Comparison of ENCODE assay signal across 20 mouse cellular contexts in the genomic region with DNA sequence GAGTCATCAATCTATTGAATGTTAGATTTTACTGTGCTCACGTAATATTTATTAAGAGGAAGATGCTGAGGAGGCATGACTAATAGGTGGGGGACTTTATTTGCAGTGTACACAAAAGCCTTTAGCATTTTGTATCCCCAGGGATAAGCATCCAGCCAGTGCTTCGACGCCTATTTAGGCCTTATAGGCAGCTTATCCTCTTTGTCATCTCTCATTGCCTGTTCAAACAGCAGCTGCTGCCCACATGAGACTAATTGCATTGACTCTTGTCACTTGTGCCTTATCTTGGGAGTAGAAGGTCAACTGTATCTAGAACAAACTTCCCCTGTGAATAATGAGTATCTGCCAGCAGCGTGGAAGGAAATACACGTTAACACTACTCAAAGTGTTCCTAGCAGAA.
DNase-seq lines count a peak whose midpoint lies in the region; ATAC-seq and TF ChIP-seq lines count a peak whose summit lies in the region.
"Had no signal": no experiment of that assay in that cellular context is flagged by ENCODE, and none has a peak within 500 bp of the region (broad histone marks: within the 10 kb centered on the region; RNA-seq: fewer than 3 reads in every experiment).

No protein-coding gene starts in this region.

- no peaks in the 10 kb centered on the region for H3K79me2 ChIP-seq in MEL (ENCODE audit: control insufficient read depth, insufficient read depth, low read length, poor library complexity)

- WGBS in intestine, embryonic 15.5 days: 71% methylated on average over 5 of the region's 5 CpGs
- WGBS in intestine, postnatal 0 days: 58% methylated on average over 5 of the region's 5 CpGs
- 41% methylated on average over 5 of the region's 5 CpGs for WGBS in stomach, embryonic 16.5 days

- TF ChIP-seq RAD21 in MEL (IDR thresholded peaks at IDR 0.05; ENCODE audit: low read depth, low read length): no peak

- peak; percentile 68 for ATAC-seq in intestine, embryonic 15.5 days
- no peak for ATAC-seq in intestine, postnatal 0 days
- ATAC-seq in stomach, embryonic 16.5 days (ENCODE audit: insufficient read depth, low FRiP score): peak; percentile 68; the same call in 1 of the 2 replicates
- ATAC-seq: CD4-positive, CD25-positive, alpha-beta regulatory T cell, adult 4 months; forebrain, embryonic 15.5 days had no signal

- no peaks in the 10 kb centered on the region for H3K27me3 ChIP-seq in intestine, embryonic 15.5 days (replicated peaks)
- no peaks in the 10 kb centered on the region for H3K27me3 ChIP-seq in intestine, postnatal 0 days (replicated peaks; ENCODE audit: control insufficient read depth, insufficient read depth, low read length)
- no peaks in the 10 kb centered on the region for H3K27me3 ChIP-seq in MEL (ENCODE audit: control insufficient read depth in 1 of 2, insufficient read depth in 2 of 2, low read length in 2 of 2)
- H3K27me3 ChIP-seq in stomach, embryonic 16.5 days (ENCODE audit: control insufficient read depth, insufficient read depth, low read length): no peaks in the 10 kb centered on the region
- H3K27me3 ChIP-seq: embryonic facial prominence, embryonic 12.5 days; forebrain, embryonic 15.5 days; heart, embryonic 15.5 days had no signal

- H3K9ac ChIP-seq in intestine, embryonic 15.5 days: no peak overlapping the region
- H3K9ac ChIP-seq in intestine, postnatal 0 days (ENCODE audit: low read depth, low read length): no peak overlapping the region
- no peak overlapping the region for H3K9ac ChIP-seq in MEL (ENCODE audit: control insufficient read depth, low read depth, low read length, poor library complexity, severe bottlenecking)
- no peak overlapping the region for H3K9ac ChIP-seq in stomach, embryonic 16.5 days (ENCODE audit: low read length)
- H3K9ac ChIP-seq: embryonic facial prominence, embryonic 12.5 days; forebrain, embryonic 15.5 days; heart, embryonic 15.5 days had no signal

- H3K27ac ChIP-seq in intestine, embryonic 15.5 days: no peak overlapping the region
- H3K27ac ChIP-seq in intestine, postnatal 0 days (ENCODE audit: low read depth, low read length): no peak overlapping the region
- no peak overlapping the region for H3K27ac ChIP-seq in MEL (ENCODE audit: control insufficient read depth, low read depth, low read length)
- H3K27ac ChIP-seq in stomach, embryonic 16.5 days (ENCODE audit: low read length): no peak overlapping the region
- H3K27ac ChIP-seq: embryonic facial prominence, embryonic 12.5 days; forebrain, embryonic 15.5 days; heart, adult 2 months; heart, embryonic 15.5 days; hindbrain, embryonic 10.5 days had no signal

- H3K4me2 ChIP-seq in intestine, embryonic 15.5 days (replicated peaks): no peak overlapping the region
- H3K4me2 ChIP-seq in intestine, postnatal 0 days (replicated peaks; ENCODE audit: low read depth): no peak overlapping the region
- H3K4me2 ChIP-seq in stomach, embryonic 16.5 days (ENCODE audit: low read depth, low read length): no peak overlapping the region
- H3K4me2 ChIP-seq: embryonic facial prominence, embryonic 12.5 days; forebrain, embryonic 15.5 days; heart, embryonic 11.5 days; heart, embryonic 15.5 days had no signal

- H3K4me3 ChIP-seq in intestine, embryonic 15.5 days (replicated peaks): no peak overlapping the region
- no peak overlapping the region for H3K4me3 ChIP-seq in intestine, postnatal 0 days (ENCODE audit: low read depth, low read length)
- H3K4me3 ChIP-seq in MEL (ENCODE audit: control insufficient read depth in 1 of 2, insufficient read depth in 1 of 2, low read depth in 2 of 2, low read length in 2 of 2): no peak overlapping the region
- no peak overlapping the region for H3K4me3 ChIP-seq in stomach, embryonic 16.5 days (replicated peaks; ENCODE audit: low read length)
- H3K4me3 ChIP-seq: embryonic facial prominence, embryonic 12.5 days; forebrain, embryonic 15.5 days; heart, adult 2 months; heart, embryonic 15.5 days; hindbrain, embryonic 10.5 days had no signal

- H3K36me3 ChIP-seq in intestine, embryonic 15.5 days: no peaks in the 10 kb centered on the region
- H3K36me3 ChIP-seq in intestine, postnatal 0 days (ENCODE audit: control insufficient read depth, insufficient read depth): no peaks in the 10 kb centered on the region
- no peaks in the 10 kb centered on the region; a peak in 2 of 4 replicates for H3K36me3 ChIP-seq in MEL (ENCODE audit: control insufficient read depth in 1 of 2, insufficient read depth in 2 of 2, low read length in 2 of 2)
- no peaks in the 10 kb centered on the region for H3K36me3 ChIP-seq in stomach, embryonic 16.5 days (ENCODE audit: control insufficient read depth, insufficient read depth, low read length)
- H3K36me3 ChIP-seq: embryonic facial prominence, embryonic 12.5 days; forebrain, embryonic 15.5 days; G1E; heart, embryonic 15.5 days had no signal

- H3K9me3 ChIP-seq in intestine, embryonic 15.5 days: no peaks in the 10 kb centered on the region
- no peaks in the 10 kb centered on the region for H3K9me3 ChIP-seq in intestine, postnatal 0 days (ENCODE audit: control insufficient read depth)
- H3K9me3 ChIP-seq in MEL (replicated peaks; ENCODE audit: insufficient read depth, low read length): no peaks in the 10 kb centered on the region
- H3K9me3 ChIP-seq in stomach, embryonic 16.5 days (replicated peaks; ENCODE audit: control insufficient read depth, low read length): no peaks in the 10 kb centered on the region
- H3K9me3 ChIP-seq: embryonic facial prominence, embryonic 12.5 days; forebrain, embryonic 15.5 days; G1E; heart, embryonic 15.5 days; hindbrain, embryonic 10.5 days had no signal

- H3K4me1 ChIP-seq in intestine, embryonic 15.5 days (replicated peaks): no peaks in the 10 kb centered on the region
- no peaks in the 10 kb centered on the region for H3K4me1 ChIP-seq in intestine, postnatal 0 days (replicated peaks; ENCODE audit: control insufficient read depth, insufficient read depth, low read length)
- no peaks in the 10 kb centered on the region; a peak in 1 of 4 replicates for H3K4me1 ChIP-seq in MEL (ENCODE audit: control insufficient read depth in 1 of 2, insufficient read depth in 2 of 2, low read length in 2 of 2)
- H3K4me1 ChIP-seq in stomach, embryonic 16.5 days (ENCODE audit: control insufficient read depth, insufficient read depth, low read length): no peaks in the 10 kb centered on the region
- H3K4me1 ChIP-seq: embryonic facial prominence, embryonic 12.5 days; forebrain, embryonic 15.5 days; heart, embryonic 15.5 days; hindbrain, embryonic 10.5 days had no signal

- DNase-seq in 416B (ENCODE audit: low read depth) (peak; percentile 24), MEL (ENCODE audit: low read depth, low spot score) (peak; percentile 11)
- DNase-seq in ovary, adult 18-20 months (ENCODE audit: low spot score): no peak
- DNase-seq: adrenal gland, postnatal 14 days; B cell, adult 2 months; cerebellum, adult 11-12 months; cerebellum, adult 9-10 months; cerebellum, postnatal 25 days; gastrocnemius, postnatal 10 days; heart, adult 2 months had no signal

- no peak for TF ChIP-seq CTCF in intestine, postnatal 0 days (IDR thresholded peaks at IDR 0.05; ENCODE audit: low read depth)
- no peak for TF ChIP-seq CTCF in MEL (IDR thresholded peaks at IDR 0.05 in 2 of 3, conservative IDR thresholded peaks at IDR 0.05 in 1 of 3; ENCODE audit: control insufficient read depth in 1 of 3, insufficient read depth in 1 of 3, low read depth in 2 of 3, low read length in 3 of 3, poor library complexity in 1 of 3, severe bottlenecking in 1 of 3)

- no peak; a peak in 1 of 4 replicates for TF ChIP-seq EP300 in MEL (IDR thresholded peaks at IDR 0.05; ENCODE audit: low read depth in 1 of 2, low read length in 2 of 2)

- TF ChIP-seq POLR2A in MEL (IDR thresholded peaks at IDR 0.05; ENCODE audit: control insufficient read depth in 1 of 2, insufficient read depth in 1 of 2, low read depth in 1 of 2, low read length in 2 of 2, poor library complexity in 1 of 2): no peak

TF ChIP-seq in MEL, 35 proteins besides CTCF, POLR2A, EP300 and RAD21:
- TF ChIP-seq E2F4 (IDR thresholded peaks at IDR 0.05; ENCODE audit: borderline replicate concordance, low read depth, low read length): no peak
- TF ChIP-seq TAL1 (IDR thresholded peaks at IDR 0.05; ENCODE audit: low read length): no peak
- TF ChIP-seq BHLHE40 (IDR thresholded peaks at IDR 0.05; ENCODE audit: borderline replicate concordance, low read depth, low read length): no peak
- TF ChIP-seq ETS1 (IDR thresholded peaks at IDR 0.05; ENCODE audit: low read depth, low read length): peak; percentile 41; the same call in 1 of the 2 replicates
- no peak for TF ChIP-seq MAZ (IDR thresholded peaks at IDR 0.05; ENCODE audit: low read depth, low read length)
TF ChIP-seq in MEL: peak in this region for 1.
